Mouse (Mus musculus): ENCODE results near the gene Cd101. TPM values are rescaled to one million over a fixed set of nuclear protein-coding genes. Genes with fewer than 3 reads are reported as not detected.

The Cd101 gene
- total RNA-seq (2021): under 1 TPM; 0.24 to 0.25 TPM

- intact Hi-C loops (cut with DNase I): no loop called here
- no peak for DNase-seq
These were observed at the start of gene Cd101 for GRCm38 (mm10) chr3:101029339-101029738. TSS of gene Cd101 (minus strand) at chr3:101029556.

GRCm38 (mm10) chr3:101078344-101078743, 49.0 kb upstream of the Cd101 start:
- DNase-seq: peak; percentile 56 to 69
- intact Hi-C loops (cut with DNase I): loop anchor here (2.0 kb wide), 1 partner anchor 30 kb away; no protein-coding TSS in a partner anchor

- no peak for DNase-seq
- intact Hi-C loops (cut with DNase I): loop anchor here (2.0 kb wide), 1 partner anchor 31 kb away; no protein-coding TSS in a partner anchor
These were observed 48.3 kb upstream of the Cd101 start for GRCm38 (mm10) chr3:101077710-101078100.

GRCm38 (mm10) chr3:101076966-101077709, 47.8 kb upstream of the Cd101 start:
- no peak for DNase-seq
- intact Hi-C loops (cut with DNase I): no loop called here

GRCm38 (mm10) chr3:101075866-101076265, 46.5 kb upstream of the Cd101 start:
- intact Hi-C loops (cut with DNase I): no loop called here
- no peak for DNase-seq

- intact Hi-C loops (cut with DNase I): no loop called here
These were observed 44.0 kb upstream of the Cd101 start for GRCm38 (mm10) chr3:101073384-101073783.

GRCm38 (mm10) chr3:101072506-101073215, 43.3 kb upstream of the Cd101 start:
- intact Hi-C loops (cut with DNase I): no loop called here
- DNase-seq: no peak

More at GRCm38 (mm10) chr3:101073384-101073783, 44.0 kb upstream of the Cd101 start:
- DNase-seq: no peak

- no peak for DNase-seq
- intact Hi-C loops (cut with DNase I): loop anchor here (2.0 kb wide), 2 partner anchors 25 to 91 kb away; no protein-coding TSS in a partner anchor
These were observed 42.2 kb upstream of the Cd101 start for GRCm38 (mm10) chr3:101071576-101071975.

- DNase-seq: peak; percentile 43 to 54
- intact Hi-C loops (cut with DNase I): loop anchor here (2.0 kb wide), 2 partner anchors 24 to 92 kb away; no protein-coding TSS in a partner anchor
These were observed 41.5 kb upstream of the Cd101 start for GRCm38 (mm10) chr3:101070796-101071235.

- DNase-seq: peak; percentile 64 to 67
- intact Hi-C loops (cut with DNase I): loop anchor here (2.0 kb wide), 2 partner anchors 24 to 92 kb away; no protein-coding TSS in a partner anchor
These were observed 41.0 kb upstream of the Cd101 start for GRCm38 (mm10) chr3:101070230-101070795.

- intact Hi-C loops (cut with DNase I): no loop called here
- no peak for DNase-seq
These were observed 39.3 kb upstream of the Cd101 start for GRCm38 (mm10) chr3:101068701-101069100.

GRCm38 (mm10) chr3:101066175-101066574, 36.8 kb upstream of the Cd101 start:
- no peak for DNase-seq
- intact Hi-C loops (cut with DNase I): no loop called here

- intact Hi-C loops (cut with DNase I): no loop called here
- no peak for DNase-seq
These were observed 32.7 kb upstream of the Cd101 start for GRCm38 (mm10) chr3:101061865-101062585.

- intact Hi-C loops (cut with DNase I): no loop called here
- DNase-seq: no peak
These were observed 29.9 kb upstream of the Cd101 start for GRCm38 (mm10) chr3:101059214-101059613.

GRCm38 (mm10) chr3:101058203-101058602, 28.8 kb upstream of the Cd101 start:
- intact Hi-C loops (cut with DNase I): no loop called here
- DNase-seq: no peak

- intact Hi-C loops (cut with DNase I): no loop called here
- DNase-seq: no peak
These were observed 25.9 kb upstream of the Cd101 start for GRCm38 (mm10) chr3:101055216-101055615.

GRCm38 (mm10) chr3:101051601-101052000, 22.2 kb upstream of the Cd101 start:
- no peak for DNase-seq
- intact Hi-C loops (cut with DNase I): no loop called here

GRCm38 (mm10) chr3:101049997-101050396, 20.6 kb upstream of the Cd101 start:
- intact Hi-C loops (cut with DNase I): no loop called here
- DNase-seq: no peak

- no peak for DNase-seq
- intact Hi-C loops (cut with DNase I): no loop called here
These were observed 19.4 kb upstream of the Cd101 start for GRCm38 (mm10) chr3:101048781-101049180.

GRCm38 (mm10) chr3:101047586-101048275, 18.4 kb upstream of the Cd101 start:
- intact Hi-C loops (cut with DNase I): loop anchor here (2.0 kb wide), 1 partner anchor 23 kb away; no protein-coding TSS in a partner anchor
- peak; percentile 73 to 76 for DNase-seq
